Mouse (Mus musculus) G1E (cell line): ENCODE results near the gene Ddx21. TPM values are rescaled to one million over a fixed set of nuclear protein-coding genes. Genes with fewer than 3 reads are reported as not detected.

Experiments used
- ATAC-seq: 2 replicates; pipeline ENCODE4 v1.8.0; 2016; ENCODE audit warnings: mild to moderate bottlenecking; ENCODE audit not compliant: insufficient number of reproducible peaks, poor library complexity, low FRiP score, severe bottlenecking; ENCODE audit errors: extremely low read depth
- DNase-seq: peaks from one replicate; pipeline ENCODE4 v3.0.0; 2012; ENCODE audit warnings: low spot score
- H3K27me3 ChIP-seq: 2 replicates; pipeline ENCODE4 v1.6.1; 2012; ENCODE audit warnings: mild to moderate bottlenecking, low read length, inconsistent platforms; ENCODE audit not compliant: insufficient read depth
- H3K36me3 ChIP-seq: replicated peaks from 2 replicates; pipeline ENCODE3; 2012; ENCODE audit warnings: mild to moderate bottlenecking, inconsistent platforms
- H3K4me1 ChIP-seq: 2 replicates; pipeline ENCODE4 v1.6.1; 2012; ENCODE audit warnings: low read depth, low read length, inconsistent platforms, mixed read lengths; ENCODE audit not compliant: insufficient read depth
- H3K4me3 ChIP-seq: 2 replicates; pipeline ENCODE4 v1.5.1; 2012; ENCODE audit warnings: low read depth, mild to moderate bottlenecking, inconsistent platforms, low read length, moderate library complexity, mixed read lengths
- H3K9me3 ChIP-seq: replicated peaks from 2 replicates; pipeline ENCODE4 v1.6.1; 2012; ENCODE audit warnings: inconsistent platforms
- CTCF ChIP-seq: IDR thresholded peaks from 2 replicates; pipeline ENCODE4 v1.5.1; 2012; ENCODE audit warnings: low read depth, low read length, inconsistent platforms, mixed read lengths
- GATA1 ChIP-seq: IDR thresholded peaks from 2 replicates; pipeline ENCODE4 v1.6.1; 2012; ENCODE audit warnings: borderline replicate concordance, low read length, inconsistent platforms, mixed read lengths
- GATA2 ChIP-seq: IDR thresholded peaks from 2 replicates; pipeline ENCODE4 v1.6.1; 2012; ENCODE audit warnings: low read depth, low read length, inconsistent platforms, borderline replicate concordance
- POLR2AphosphoS5 ChIP-seq: IDR thresholded peaks from 2 replicates; pipeline ENCODE4 v1.6.1; 2012; ENCODE audit warnings: low read depth, low read length, inconsistent platforms; ENCODE audit not compliant: insufficient replicate concordance
- TAL1 ChIP-seq: conservative IDR thresholded peaks from 2 replicates; pipeline ENCODE4 v1.6.1; 2012; ENCODE audit warnings: low read depth, low read length, inconsistent platforms, mixed read lengths
- polyA plus RNA-seq: library from polyadenylated mRNA; stranded (reverse); fragments of >175 nt; gene quantifications from 2 replicates; pipeline ENCODE4 v1.2.3, GENCODE M21; 2012
- total RNA-seq, 2 experiments: library from RNA; stranded (forward) in 1 of 2; stranded (reverse) in 1 of 2; fragments of 200-1000 nt in 1 of 2; fragments of >200 nt in 1 of 2; fragmentation: Nextera tagmentation in 1 of 2; gene quantifications; 2 replicates each; pipeline ENCODE4 v1.2.3; 2014 to 2017

Ddx21 gene
- total RNA-seq (2014; fragmentation: Nextera tagmentation), result 77.7 and 85.9 TPM in 2 replicates
- 66.7 and 81.1 TPM in 2 replicates for total RNA-seq (2017)
- polyA plus RNA-seq, result 68.0 and 74.3 TPM in 2 replicates

GRCm38 (mm10) chr10:62602177-62603040, at the start of gene Ddx21:
TSS of gene Ddx21 (minus strand) at chr10:62602281.
- no peaks in the 10 kb centered on the region for H3K27me3 ChIP-seq
- peak within 1 kb of the TSS; percentile 81 for H3K4me3 ChIP-seq
- no peaks in the 10 kb centered on the region for H3K9me3 ChIP-seq
- DNase-seq (peak; percentile 53), ATAC-seq (peak; percentile 97)
- peaks cover 17% of the 10 kb centered on the region for H3K4me1 ChIP-seq
- peaks cover 16% of the 10 kb centered on the region for H3K36me3 ChIP-seq
- TF ChIP-seq CTCF (no peak), GATA2 (no peak), GATA1 (no peak), TAL1 (no peak), POLR2AphosphoS5 (no peak)

GRCm38 (mm10) chr10:62650881-62651810, 49.1 kb upstream of the Ddx21 start, which contains the start of gene Ddx50:
TSS of gene Ddx50 (minus strand) at chr10:62651218.
- Histone ChIP-seq H3K36me3 (peaks cover 9% of the 10 kb centered on the region), H3K4me3 (peak within 1 kb of the TSS; percentile 82), H3K4me1 (peaks cover 8% of the 10 kb centered on the region; the same call in 1 of the 2 replicates), H3K9me3 (no peaks in the 10 kb centered on the region), H3K27me3 (no peaks in the 10 kb centered on the region)
- TF ChIP-seq POLR2AphosphoS5, result no peak
- no peak for TF ChIP-seq GATA1
- no peak for TF ChIP-seq GATA2
- TF ChIP-seq CTCF, result no peak
- no peak for TF ChIP-seq TAL1
- peak; percentile 76 for DNase-seq
- ATAC-seq, result peak; percentile 97

- H3K4me1 ChIP-seq, result peaks cover 8% of the 10 kb centered on the region; the same call in 1 of the 2 replicates
- H3K27me3 ChIP-seq, result no peaks in the 10 kb centered on the region
- H3K4me3 ChIP-seq, result peak overlapping the region; percentile 82
- DNase-seq (no peak), ATAC-seq (no peak)
- H3K9me3 ChIP-seq, result no peaks in the 10 kb centered on the region
- peaks cover 13% of the 10 kb centered on the region for H3K36me3 ChIP-seq
- TF ChIP-seq GATA2 (no peak), GATA1 (no peak), TAL1 (no peak), CTCF (no peak), POLR2AphosphoS5 (no peak)
Measured at GRCm38 (mm10) chr10:62650358-62650782, 48.3 kb upstream of the Ddx21 start.

GRCm38 (mm10) chr10:62604161-62604560, 2.1 kb upstream of the Ddx21 start:
- no peak for DNase-seq
- Histone ChIP-seq H3K4me1 (peaks cover 9% of the 10 kb centered on the region), H3K4me3 (no peak overlapping the region), H3K36me3 (peaks cover 4% of the 10 kb centered on the region), H3K27me3 (no peaks in the 10 kb centered on the region), H3K9me3 (no peaks in the 10 kb centered on the region)
- no peak for TF ChIP-seq GATA2
- no peak for TF ChIP-seq TAL1
- no peak for TF ChIP-seq CTCF
- TF ChIP-seq GATA1, result no peak
- TF ChIP-seq POLR2AphosphoS5, result no peak
- no peak for ATAC-seq

- peaks cover 9% of the 10 kb centered on the region for H3K4me1 ChIP-seq
- ATAC-seq (no peak), DNase-seq (no peak)
- H3K4me3 ChIP-seq, result no peak overlapping the region
- no peaks in the 10 kb centered on the region for H3K27me3 ChIP-seq
- H3K9me3 ChIP-seq, result no peaks in the 10 kb centered on the region
- no peak for TF ChIP-seq CTCF
- TF ChIP-seq GATA1, result no peak
- TF ChIP-seq GATA2, result no peak
- no peak for TF ChIP-seq POLR2AphosphoS5
- H3K36me3 ChIP-seq, result peaks cover 8% of the 10 kb centered on the region
Measured at GRCm38 (mm10) chr10:62603233-62604030, 1.4 kb upstream of the Ddx21 start.
